Mouse (Mus musculus): ENCODE measurements around the gene Prim2. TPM values are rescaled to one million over a fixed set of nuclear protein-coding genes. Genes with fewer than 3 reads are reported as not detected.

Gene Prim2
- polyA plus RNA-seq, 1 experiment from 2014 or later = 26.3 TPM

DNA sequence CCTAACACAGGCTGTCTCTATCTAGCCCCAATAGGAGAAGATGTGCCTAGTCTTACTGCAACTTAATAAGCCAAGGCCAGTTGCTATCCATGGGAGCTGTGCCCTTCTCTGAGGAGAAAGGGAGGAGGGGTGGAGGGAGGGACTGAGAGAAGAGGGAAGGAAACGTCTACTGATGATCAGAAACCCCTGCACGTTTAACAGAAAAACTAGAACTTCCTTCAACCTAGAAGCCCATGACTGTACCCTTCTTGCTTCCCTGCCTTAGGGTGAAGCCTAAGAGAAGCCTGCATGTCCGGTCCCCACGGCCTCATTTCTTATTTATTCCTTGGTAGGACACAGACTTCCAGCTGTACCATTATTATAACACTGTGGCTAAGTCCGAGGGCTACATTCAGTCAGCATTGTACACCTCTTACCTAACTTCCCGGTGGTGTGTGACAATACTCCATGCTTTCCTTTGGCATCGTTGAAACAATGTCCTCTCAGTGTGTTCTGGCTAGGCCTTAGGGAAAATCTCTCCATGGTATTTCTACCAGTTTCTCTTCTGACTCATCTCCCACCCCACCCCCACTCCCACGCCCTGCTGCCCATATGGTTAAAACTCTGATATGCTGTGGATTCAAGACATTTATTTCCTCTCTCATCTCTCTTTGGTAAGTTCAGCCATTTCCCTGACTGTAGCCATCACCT, 139.9 kb downstream of the Prim2 start:
- Histone ChIP-seq H3K27me3 (replicated peaks; ENCODE audit: control insufficient read depth, insufficient read depth, low read length) (no peaks in the 10 kb centered on the region), H3K36me3 (ENCODE audit: control insufficient read depth, insufficient read depth, low read length) (no peaks in the 10 kb centered on the region), H3K27ac (ENCODE audit: low read length) (no peak overlapping the region), H3K9ac (ENCODE audit: low read depth, low read length) (no peak overlapping the region), H3K4me1 (ENCODE audit: control insufficient read depth, insufficient read depth, low read length) (no peaks in the 10 kb centered on the region), H3K4me2 (ENCODE audit: low read depth, low read length) (no peak overlapping the region), H3K9me3 (ENCODE audit: control insufficient read depth, low read length) (no peaks in the 10 kb centered on the region), H3K4me3 (ENCODE audit: low read length) (no peak overlapping the region)
- ATAC-seq = no peak
- WGBS = 88% methylated on average over 8 of the region's 8 CpGs

DNA sequence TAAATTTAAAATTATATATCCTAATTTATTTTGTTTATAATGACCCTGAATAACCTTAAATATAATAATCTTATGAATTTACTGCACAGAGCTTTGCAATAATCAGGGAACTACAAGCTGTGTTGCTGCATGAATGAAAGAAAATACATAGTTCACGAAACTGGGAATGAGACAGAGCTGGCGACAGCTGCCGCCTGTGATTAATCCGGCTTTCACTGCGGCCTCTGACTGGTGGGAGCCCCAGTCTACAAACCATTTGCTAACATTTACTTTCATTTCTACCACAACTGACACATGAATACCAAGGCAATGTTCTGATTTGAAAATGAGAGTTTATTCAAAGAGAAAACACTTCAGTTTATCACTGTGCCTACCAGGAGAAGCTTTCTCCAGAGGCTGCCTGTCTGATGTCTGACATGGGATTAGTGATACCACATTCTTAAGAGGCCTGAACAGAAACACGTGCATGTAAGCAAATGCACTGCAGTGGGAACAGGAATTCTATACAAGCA, 142.2 kb downstream of the Prim2 start:
- no peak overlapping the region for H3K27ac ChIP-seq (ENCODE audit: low read length)
- no peaks in the 10 kb centered on the region for H3K36me3 ChIP-seq (ENCODE audit: control insufficient read depth, insufficient read depth, low read length)
- H3K9me3 ChIP-seq (ENCODE audit: control insufficient read depth, low read length) = no peaks in the 10 kb centered on the region
- H3K4me3 ChIP-seq (ENCODE audit: low read length) = no peak overlapping the region
- ATAC-seq = no peak
- H3K9ac ChIP-seq (ENCODE audit: low read depth, low read length) = no peak overlapping the region
- no peaks in the 10 kb centered on the region for H3K4me1 ChIP-seq (ENCODE audit: control insufficient read depth, insufficient read depth, low read length)
- H3K27me3 ChIP-seq (replicated peaks; ENCODE audit: control insufficient read depth, insufficient read depth, low read length) = no peaks in the 10 kb centered on the region
- 66% methylated on average over 6 of the region's 6 CpGs for WGBS
- H3K4me2 ChIP-seq (ENCODE audit: low read depth, low read length) = no peak overlapping the region

DNA sequence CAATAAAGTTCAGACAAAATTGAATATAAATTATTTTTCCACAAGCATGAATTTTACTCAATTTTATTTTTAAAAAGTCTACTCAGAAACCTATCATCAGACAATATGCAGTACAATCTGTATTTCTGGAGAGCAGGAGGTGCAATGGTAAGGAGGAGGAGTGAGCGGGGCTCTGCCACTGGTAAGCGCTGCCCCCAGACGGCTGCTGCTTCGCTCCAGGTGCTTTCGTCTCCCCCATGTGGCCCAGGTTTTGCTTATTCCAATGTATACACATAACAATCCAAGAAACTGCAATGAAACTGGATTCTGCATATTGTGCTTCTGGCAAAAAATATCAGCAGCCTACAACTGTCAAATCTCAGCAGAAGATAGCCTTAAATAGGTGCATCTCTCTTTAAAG, 146.4 kb downstream of the Prim2 start:
- WGBS = 87% methylated on average over 5 of the region's 5 CpGs
- no peak for ATAC-seq

DNA sequence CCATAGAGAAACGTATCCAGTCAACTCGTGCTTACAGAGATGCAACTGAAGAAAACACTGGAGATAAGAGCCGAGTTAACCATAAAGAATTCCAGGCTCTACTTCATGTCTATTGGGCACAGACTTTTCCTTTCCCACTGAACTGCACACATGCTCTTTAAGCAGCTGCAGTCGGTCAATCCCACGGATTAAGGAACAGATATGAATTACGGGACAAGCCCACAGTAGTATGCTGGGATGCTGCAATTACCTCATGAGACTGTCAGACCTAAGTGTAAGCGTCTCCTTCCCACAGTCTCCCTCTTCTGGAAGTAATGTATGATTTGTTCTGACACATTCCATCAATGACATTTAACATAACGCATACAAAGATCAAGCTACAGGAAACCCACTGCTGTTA, 154.5 kb downstream of the Prim2 start:
- 68% methylated on average over 8 of the region's 8 CpGs for WGBS
- Histone ChIP-seq H3K9ac (ENCODE audit: low read depth, low read length) (no peak overlapping the region), H3K4me1 (ENCODE audit: control insufficient read depth, insufficient read depth, low read length) (no peaks in the 10 kb centered on the region), H3K27me3 (replicated peaks; ENCODE audit: control insufficient read depth, insufficient read depth, low read length) (no peaks in the 10 kb centered on the region), H3K9me3 (ENCODE audit: control insufficient read depth, low read length) (no peaks in the 10 kb centered on the region), H3K27ac (ENCODE audit: low read length) (no peak overlapping the region), H3K36me3 (ENCODE audit: control insufficient read depth, insufficient read depth, low read length) (no peaks in the 10 kb centered on the region), H3K4me3 (ENCODE audit: low read length) (no peak overlapping the region), H3K4me2 (ENCODE audit: low read depth, low read length) (no peak overlapping the region)
- ATAC-seq = no peak

More for the DNA sequence above, 146.4 kb downstream of the Prim2 start:
- Histone ChIP-seq H3K9me3 (ENCODE audit: control insufficient read depth, low read length) (no peaks in the 10 kb centered on the region), H3K27ac (ENCODE audit: low read length) (no peak overlapping the region), H3K9ac (ENCODE audit: low read depth, low read length) (no peak overlapping the region), H3K27me3 (replicated peaks; ENCODE audit: control insufficient read depth, insufficient read depth, low read length) (no peaks in the 10 kb centered on the region), H3K4me3 (ENCODE audit: low read length) (no peak overlapping the region), H3K4me2 (ENCODE audit: low read depth, low read length) (no peak overlapping the region), H3K36me3 (ENCODE audit: control insufficient read depth, insufficient read depth, low read length) (no peaks in the 10 kb centered on the region), H3K4me1 (ENCODE audit: control insufficient read depth, insufficient read depth, low read length) (no peaks in the 10 kb centered on the region)

DNA sequence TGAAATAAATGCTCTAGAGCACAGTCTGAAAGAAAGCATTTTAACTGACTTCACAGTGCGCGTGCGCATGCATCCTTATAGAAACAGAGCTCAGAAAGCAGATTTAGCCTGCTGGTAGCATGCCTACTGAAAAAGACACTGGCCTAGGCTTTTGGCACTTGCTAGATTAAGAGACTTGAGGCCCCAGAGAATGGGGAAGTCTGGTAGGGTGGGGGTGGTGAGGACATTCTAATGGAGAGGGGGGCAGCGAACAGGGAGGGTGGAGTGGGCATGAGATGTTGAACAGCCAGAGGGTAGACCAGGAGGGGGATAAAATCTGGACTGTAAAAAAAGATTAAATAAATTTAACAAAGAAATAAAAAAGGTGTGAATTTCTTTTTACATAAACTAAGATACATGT, 158.3 kb downstream of the Prim2 start:
- H3K4me3 ChIP-seq (ENCODE audit: low read length) = no peak overlapping the region

DNA sequence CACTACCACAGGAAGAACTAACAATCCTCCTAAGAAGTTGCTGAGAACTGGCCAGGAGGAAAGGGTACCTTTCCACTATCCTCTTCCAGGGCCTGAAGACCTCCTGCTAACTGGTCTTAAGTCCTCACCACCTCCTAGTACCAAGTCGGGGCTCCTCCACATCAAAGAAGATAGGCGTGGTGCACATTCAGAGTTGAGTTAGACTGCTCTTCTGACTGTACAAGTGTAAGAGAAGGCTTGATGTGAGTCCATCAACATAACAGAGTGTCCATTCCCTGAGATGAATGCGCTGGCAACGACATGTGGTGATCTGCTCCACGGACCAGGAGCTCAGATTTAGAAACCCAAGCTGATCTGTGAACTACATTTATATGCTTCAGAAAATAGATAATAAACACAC, 165.2 kb downstream of the Prim2 start:
- no peak overlapping the region for H3K9ac ChIP-seq (ENCODE audit: low read depth, low read length)
- no peak overlapping the region for H3K4me3 ChIP-seq (ENCODE audit: low read length)
- no peaks in the 10 kb centered on the region for H3K36me3 ChIP-seq (ENCODE audit: control insufficient read depth, insufficient read depth, low read length)
- H3K4me1 ChIP-seq (ENCODE audit: control insufficient read depth, insufficient read depth, low read length) = no peaks in the 10 kb centered on the region
- H3K27ac ChIP-seq (ENCODE audit: low read length) = no peak overlapping the region
- ATAC-seq = no peak
- no peak overlapping the region for H3K4me2 ChIP-seq (ENCODE audit: low read depth, low read length)
- H3K27me3 ChIP-seq (replicated peaks; ENCODE audit: control insufficient read depth, insufficient read depth, low read length) = no peaks in the 10 kb centered on the region
- no peaks in the 10 kb centered on the region for H3K9me3 ChIP-seq (ENCODE audit: control insufficient read depth, low read length)
- WGBS = 91% methylated on average over 5 of the region's 5 CpGs

More for the DNA sequence above, 158.3 kb downstream of the Prim2 start:
- no peaks in the 10 kb centered on the region for H3K36me3 ChIP-seq (ENCODE audit: control insufficient read depth, insufficient read depth, low read length)
- ATAC-seq = no peak
- 94% methylated on average over 4 of the region's 4 CpGs for WGBS
- H3K27ac ChIP-seq (ENCODE audit: low read length) = no peak overlapping the region
- no peaks in the 10 kb centered on the region for H3K4me1 ChIP-seq (ENCODE audit: control insufficient read depth, insufficient read depth, low read length)
- no peak overlapping the region for H3K9ac ChIP-seq (ENCODE audit: low read depth, low read length)
- no peaks in the 10 kb centered on the region for H3K9me3 ChIP-seq (ENCODE audit: control insufficient read depth, low read length)
- H3K27me3 ChIP-seq (replicated peaks; ENCODE audit: control insufficient read depth, insufficient read depth, low read length) = no peaks in the 10 kb centered on the region
- H3K4me2 ChIP-seq (ENCODE audit: low read depth, low read length) = no peak overlapping the region

DNA sequence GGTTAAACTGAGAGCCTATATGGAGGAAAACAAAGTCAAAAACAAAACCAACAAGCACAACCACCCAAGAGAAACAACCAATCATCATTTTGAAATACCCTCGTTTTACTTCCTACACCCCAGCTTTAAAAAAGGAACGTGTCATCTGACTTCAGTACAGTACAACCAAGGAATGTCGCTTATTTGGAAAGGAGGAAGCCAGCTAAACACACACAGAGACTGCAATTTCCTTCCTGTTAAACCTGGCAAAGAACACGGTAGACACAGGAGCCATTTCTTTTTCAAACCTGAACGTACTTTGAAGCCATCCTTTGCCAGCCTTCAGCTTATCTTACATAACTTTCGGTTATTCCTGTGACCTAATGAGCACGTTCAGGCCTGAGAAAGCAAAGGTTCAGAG, 166.7 kb downstream of the Prim2 start:
- Histone ChIP-seq H3K4me3 (ENCODE audit: low read length) (no peak overlapping the region), H3K36me3 (ENCODE audit: control insufficient read depth, insufficient read depth, low read length) (no peaks in the 10 kb centered on the region), H3K27me3 (replicated peaks; ENCODE audit: control insufficient read depth, insufficient read depth, low read length) (no peaks in the 10 kb centered on the region), H3K9ac (ENCODE audit: low read depth, low read length) (no peak overlapping the region), H3K9me3 (ENCODE audit: control insufficient read depth, low read length) (no peaks in the 10 kb centered on the region), H3K4me1 (ENCODE audit: control insufficient read depth, insufficient read depth, low read length) (no peaks in the 10 kb centered on the region), H3K4me2 (ENCODE audit: low read depth, low read length) (no peak overlapping the region), H3K27ac (ENCODE audit: low read length) (no peak overlapping the region)
- no peak for ATAC-seq
- 75% methylated on average over 7 of the region's 7 CpGs for WGBS

DNA sequence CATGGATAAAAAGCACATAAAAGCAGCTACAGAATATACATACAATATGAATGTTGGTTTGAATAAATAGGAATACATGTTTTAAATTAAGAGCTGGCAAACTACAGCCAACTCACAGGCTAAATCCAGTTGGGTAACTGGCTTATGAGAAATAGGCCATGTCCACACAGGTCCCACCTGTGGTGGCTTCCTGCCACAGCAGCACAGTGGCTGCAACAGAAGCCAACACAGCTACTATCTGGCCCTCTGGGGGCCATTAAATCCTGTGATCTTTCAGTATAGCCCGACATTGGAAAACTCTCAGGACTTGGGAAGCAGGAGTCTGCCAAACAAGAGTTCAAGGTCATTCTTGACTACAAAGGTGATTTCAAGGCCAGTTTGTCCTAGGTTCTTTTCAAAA, 167.3 kb downstream of the Prim2 start:
- no peak overlapping the region for H3K27ac ChIP-seq (ENCODE audit: low read length)
- WGBS = 65% methylated on average over 1 of the region's 1 CpGs
- H3K9ac ChIP-seq (ENCODE audit: low read depth, low read length) = no peak overlapping the region
- no peaks in the 10 kb centered on the region for H3K9me3 ChIP-seq (ENCODE audit: control insufficient read depth, low read length)
- H3K27me3 ChIP-seq (replicated peaks; ENCODE audit: control insufficient read depth, insufficient read depth, low read length) = no peaks in the 10 kb centered on the region
- H3K4me1 ChIP-seq (ENCODE audit: control insufficient read depth, insufficient read depth, low read length) = no peaks in the 10 kb centered on the region
- ATAC-seq = no peak
- H3K4me2 ChIP-seq (ENCODE audit: low read depth, low read length) = no peak overlapping the region
- no peak overlapping the region for H3K4me3 ChIP-seq (ENCODE audit: low read length)
- no peaks in the 10 kb centered on the region for H3K36me3 ChIP-seq (ENCODE audit: control insufficient read depth, insufficient read depth, low read length)

DNA sequence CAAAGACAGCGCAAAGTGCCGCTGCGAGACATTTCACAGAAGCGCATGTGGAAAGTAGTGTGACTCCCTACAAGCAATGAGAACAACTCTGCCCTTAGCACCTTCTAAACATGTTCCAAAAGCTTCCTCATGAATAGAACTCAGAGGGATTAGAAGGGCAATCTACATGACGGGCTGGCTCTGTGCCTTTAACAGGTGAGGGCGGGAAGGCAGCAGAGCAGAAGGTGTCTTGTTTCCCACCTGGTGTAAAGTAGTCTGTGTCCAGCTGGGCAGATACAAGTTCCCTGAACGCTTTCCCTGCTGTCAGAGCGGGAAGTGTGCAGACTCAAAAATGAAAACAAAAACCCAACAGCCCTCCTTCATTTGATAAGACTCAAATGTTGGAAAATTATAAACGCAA, 169.5 kb downstream of the Prim2 start:
- ATAC-seq = no peak
- H3K27me3 ChIP-seq (replicated peaks; ENCODE audit: control insufficient read depth, insufficient read depth, low read length) = no peaks in the 10 kb centered on the region
- H3K4me2 ChIP-seq (ENCODE audit: low read depth, low read length) = no peak overlapping the region
- H3K9me3 ChIP-seq (ENCODE audit: control insufficient read depth, low read length) = no peaks in the 10 kb centered on the region
- H3K4me3 ChIP-seq (ENCODE audit: low read length) = no peak overlapping the region
- no peaks in the 10 kb centered on the region for H3K4me1 ChIP-seq (ENCODE audit: control insufficient read depth, insufficient read depth, low read length)
- H3K9ac ChIP-seq (ENCODE audit: low read depth, low read length) = no peak overlapping the region
- no peaks in the 10 kb centered on the region for H3K36me3 ChIP-seq (ENCODE audit: control insufficient read depth, insufficient read depth, low read length)
- 68% methylated on average over 9 of the region's 9 CpGs for WGBS
- no peak overlapping the region for H3K27ac ChIP-seq (ENCODE audit: low read length)

DNA sequence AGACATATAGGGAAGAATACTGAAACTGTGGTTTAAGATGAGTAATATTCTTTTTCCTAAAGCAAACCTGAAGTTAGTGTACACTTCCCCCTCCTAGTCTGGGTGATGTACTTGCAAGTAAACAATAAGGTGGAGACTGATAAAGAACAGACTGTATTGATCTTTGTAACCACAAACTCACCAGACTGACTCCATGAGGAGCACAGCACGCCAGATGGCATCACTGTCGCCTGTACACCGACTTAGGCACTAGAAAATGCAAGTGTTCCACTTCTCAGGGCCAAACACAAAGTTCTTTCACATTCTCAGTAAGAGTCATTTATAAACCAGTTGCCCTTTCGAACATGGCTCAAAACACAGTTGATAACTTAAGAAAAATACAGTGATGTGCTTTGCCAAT, 170.0 kb downstream of the Prim2 start:
- no peak overlapping the region for H3K4me3 ChIP-seq (ENCODE audit: low read length)
- H3K9me3 ChIP-seq (ENCODE audit: control insufficient read depth, low read length) = no peaks in the 10 kb centered on the region
- ATAC-seq = no peak
- no peaks in the 10 kb centered on the region for H3K4me1 ChIP-seq (ENCODE audit: control insufficient read depth, insufficient read depth, low read length)
- no peak overlapping the region for H3K4me2 ChIP-seq (ENCODE audit: low read depth, low read length)
- H3K27me3 ChIP-seq (replicated peaks; ENCODE audit: control insufficient read depth, insufficient read depth, low read length) = no peaks in the 10 kb centered on the region
- WGBS = 71% methylated on average over 4 of the region's 4 CpGs
- no peaks in the 10 kb centered on the region for H3K36me3 ChIP-seq (ENCODE audit: control insufficient read depth, insufficient read depth, low read length)
- no peak overlapping the region for H3K27ac ChIP-seq (ENCODE audit: low read length)
- H3K9ac ChIP-seq (ENCODE audit: low read depth, low read length) = no peak overlapping the region

All from intestine, embryonic 16.5 days (tissue).